Mouse (Mus musculus) neural tube, embryonic 11.5 days (tissue): ENCODE data around the gene Ceacam13. TPM values are rescaled to one million over a fixed set of nuclear protein-coding genes. Genes with fewer than 3 reads are reported as not detected.
"Not testable (repeated sequence)": the region's sequence is repeated elsewhere in the genome, so short reads cannot be mapped to it uniquely, and the experiment has no call there.

Experiments used
- ATAC-seq: fragments of 200-750 bp; cut with Nextera tagmentation; 2 replicates; pipeline ENCODE4 v1.8.0; 2017; ENCODE audit warnings: moderate number of reproducible peaks, mild to moderate bottlenecking, moderate TSS enrichment, moderate library complexity; ENCODE audit not compliant: insufficient read depth, low FRiP score, low TSS enrichment
- DNase-seq: peaks from one replicate; pipeline ENCODE4 v3.0.0-alpha.2; 2015; ENCODE audit warnings: low spot score
- H3K27ac ChIP-seq: fragments of 300-500 bp; sonication (generic); 2 replicates; pipeline ENCODE4 v1.5.1; 2014; ENCODE audit warnings: low read depth, mild to moderate bottlenecking, low read length
- H3K27me3 ChIP-seq: fragments of 300-500 bp; sonication (generic); 2 replicates; pipeline ENCODE4 v1.6.1; 2014; ENCODE audit warnings: mild to moderate bottlenecking, low read length, mixed read lengths; ENCODE audit not compliant: control insufficient read depth, insufficient read depth
- H3K36me3 ChIP-seq: fragments of 300-500 bp; sonication (generic); 2 replicates; pipeline ENCODE4 v1.6.1; 2014; ENCODE audit warnings: mild to moderate bottlenecking, low read length, moderate library complexity, mixed read lengths; ENCODE audit not compliant: control insufficient read depth, insufficient read depth
- H3K4me1 ChIP-seq: fragments of 300-500 bp; sonication (generic); 2 replicates; pipeline ENCODE4 v1.6.1; 2014; ENCODE audit warnings: low read length, mixed read lengths; ENCODE audit not compliant: control insufficient read depth, insufficient read depth
- H3K4me2 ChIP-seq: fragments of 300-500 bp; sonication (generic); 2 replicates; pipeline ENCODE4 v1.6.1; 2014; ENCODE audit warnings: low read depth, mild to moderate bottlenecking, moderate library complexity
- H3K4me3 ChIP-seq: fragments of 300-500 bp; sonication (generic); 2 replicates; pipeline ENCODE4 v1.5.1; 2014; ENCODE audit warnings: low read depth, low read length
- H3K9ac ChIP-seq: fragments of 300-500 bp; sonication (generic); 2 replicates; pipeline ENCODE4 v1.6.1; 2014; ENCODE audit warnings: mild to moderate bottlenecking, low read length
- H3K9me3 ChIP-seq: fragments of 300-500 bp; sonication (generic); 2 replicates; pipeline ENCODE4 v1.6.1; 2016; ENCODE audit warnings: low read length; ENCODE audit not compliant: control insufficient read depth
- WGBS: fragments of 180-500 bp; shearing (Covaris S2); extraction: QIAGEN DNeasy Blood & Tissue Kit; methylation state at CpG from one replicate; pipeline ENCODE4 v1.1.7; 2014; 5-methylcytosine and 5-hydroxymethylcytosine counted together
- microRNA-seq: library from miRNA; unstranded; fragments of <30 nt; microRNA quantifications from one replicate; pipeline ENCODE4, GENCODE M21; 2016
- polyA plus RNA-seq: library from polyadenylated mRNA; unstranded; fragments of >200 nt; fragmentation: Nextera tagmentation; extraction: Ambion mirVana; gene quantifications from 2 replicates; pipeline ENCODE4 v1.2.1, GENCODE M21; 2014

Gene Ceacam13
- polyA plus RNA-seq, result not detected in 2 replicates

- Histone ChIP-seq H3K27ac (no peak within 1 kb of the TSS), H3K9me3 (peaks cover 5% of the 10 kb centered on the region), H3K27me3 (no peaks in the 10 kb centered on the region), H3K4me3 (no peak within 1 kb of the TSS), H3K36me3 (no peaks in the 10 kb centered on the region), H3K9ac (no peak within 1 kb of the TSS), H3K4me2 (no peak within 1 kb of the TSS), H3K4me1 (no peaks in the 10 kb centered on the region)
- no peak for DNase-seq
- no peak for ATAC-seq
- WGBS, result 86% methylated on average over 4 of the region's 4 CpGs
These were observed at the start of gene Ceacam13 for GRCm38 (mm10) chr7:18009589-18009988. Ceacam13 (plus strand) TSS chr7:18009889.

- WGBS, result 85% methylated on average over 4 of the region's 4 CpGs
- ATAC-seq (no peak), DNase-seq (no peak)
- Histone ChIP-seq H3K4me2 (no peak within 1 kb of the TSS), H3K9ac (no peak within 1 kb of the TSS), H3K27me3 (no peaks in the 10 kb centered on the region), H3K4me3 (no peak within 1 kb of the TSS), H3K27ac (no peak within 1 kb of the TSS), H3K4me1 (no peaks in the 10 kb centered on the region), H3K9me3 (peaks cover 6% of the 10 kb centered on the region), H3K36me3 (no peaks in the 10 kb centered on the region)
These were observed 37.9 kb upstream of the Ceacam13 start, which contains the start of gene Ceacam11 for GRCm38 (mm10) chr7:17971824-17972223. Ceacam11 (plus strand) TSS chr7:17972124.

- H3K4me2 ChIP-seq, H3K9ac ChIP-seq, H3K4me1 ChIP-seq, H3K4me3 ChIP-seq, H3K27me3 ChIP-seq, H3K36me3 ChIP-seq, H3K27ac ChIP-seq, DNase-seq, ATAC-seq, H3K9me3 ChIP-seq: not testable (repeated sequence)
- 87% methylated on average over 1 of the region's 1 CpGs for WGBS
These were observed 8.6 kb upstream of the Ceacam13 start for GRCm38 (mm10) chr7:18001131-18001530.

GRCm38 (mm10) chr7:18065629-18066028 is 55.9 kb downstream of the Ceacam13 start, which contains the start of gene Ceacam12:
Ceacam12 (plus strand) TSS chr7:18065929.
- Histone ChIP-seq H3K36me3 (no peaks in the 10 kb centered on the region), H3K4me3 (no peak within 1 kb of the TSS), H3K9me3 (peaks cover 26% of the 10 kb centered on the region), H3K4me2 (no peak within 1 kb of the TSS), H3K27ac (no peak within 1 kb of the TSS), H3K27me3 (no peaks in the 10 kb centered on the region), H3K9ac (no peak within 1 kb of the TSS), H3K4me1 (no peaks in the 10 kb centered on the region)
- WGBS, result 76% methylated on average over 1 of the region's 1 CpGs
- DNase-seq (no peak), ATAC-seq (no peak)

Small RNA genes lying within 50 kb of the gene (microRNA-seq; reads per million reads assigned to microRNA genes)
- gene Gm22414, result not detected

Other genes with a start within 250 kb of the Ceacam13 start
- not detected in 2 replicates for gene Ceacam14, start 197.3 kb upstream of the Ceacam13 start, polyA plus RNA-seq
- gene Gm5155, start 138.1 kb upstream of the Ceacam13 start, polyA plus RNA-seq, result not detected in 2 replicates
- gene Ceacam11, start 37.8 kb upstream of the Ceacam13 start, polyA plus RNA-seq, result not detected in 2 replicates
- not detected in 2 replicates for gene Ceacam12, start 56.0 kb downstream of the Ceacam13 start, polyA plus RNA-seq
- gene Igfl3, start 166.6 kb downstream of the Ceacam13 start, polyA plus RNA-seq, result not detected in 2 replicates
- gene Mill1, start 235.5 kb downstream of the Ceacam13 start, polyA plus RNA-seq, result not detected in 2 replicates